Mouse (Mus musculus) embryo, embryonic 10.5 days (tissue): ENCODE data around the gene Pcsk1n.

Experiments used
- DNase-seq: peaks from one replicate; pipeline ENCODE4 v3.0.0-alpha.2; 2015; ENCODE audit warnings: low spot score

Gene Pcsk1n

GRCm38 (mm10) chrX:7947108-7947899, 27.7 kb downstream of the Pcsk1n start, which contains the start of gene Hdac6:
Gene Hdac6, minus strand, starts transcription at chrX:7947889.
- DNase-seq, result no peak

GRCm38 (mm10) chrX:7947900-7948492, 28.4 kb downstream of the Pcsk1n start:
- peak; percentile 95 for DNase-seq

DNA sequence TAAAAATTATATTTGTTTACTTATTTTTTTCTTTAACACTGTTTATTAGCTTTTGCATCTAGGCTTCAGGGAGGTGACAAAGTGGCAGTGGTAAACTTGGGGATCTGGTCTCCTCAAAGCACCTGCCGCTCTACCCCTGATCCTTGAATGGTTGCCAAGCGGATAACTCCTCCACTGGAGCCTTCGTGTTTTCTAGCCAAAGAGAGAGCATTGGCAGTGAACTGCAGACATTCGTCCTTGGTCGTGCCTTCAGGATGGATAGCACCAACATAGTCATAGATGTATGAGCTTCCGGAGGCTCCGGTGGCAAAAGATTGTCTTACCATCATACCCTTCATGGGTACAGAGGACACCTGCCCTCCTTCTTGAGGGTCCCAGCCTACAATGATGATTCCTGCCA, 30.5 kb downstream of the Pcsk1n start:
- no peak for DNase-seq

DNA sequence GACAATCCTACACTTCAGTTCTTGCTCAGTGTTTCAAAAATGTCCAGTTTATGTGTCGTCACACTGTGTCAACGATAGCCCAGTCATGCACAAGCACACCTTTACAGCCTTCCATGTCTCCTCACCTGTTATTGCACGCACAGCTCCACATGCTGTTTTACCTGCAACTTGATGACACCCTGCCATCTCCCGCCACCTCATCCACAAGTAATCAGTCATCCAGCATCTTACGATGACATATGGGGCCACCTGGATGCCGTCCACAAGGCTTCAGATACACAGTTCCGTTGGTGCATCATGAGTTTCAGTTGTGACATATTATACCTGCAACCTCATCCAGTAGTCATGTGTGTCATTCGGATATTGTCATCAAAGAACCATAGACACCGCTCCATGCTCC, 39.2 kb downstream of the Pcsk1n start:
- no peak for DNase-seq

GRCm38 (mm10) chrX:7963829-7964626, 44.4 kb downstream of the Pcsk1n start:
- DNase-seq, result no peak

GRCm38 (mm10) chrX:7966161-7966560, 46.5 kb downstream of the Pcsk1n start:
- no peak for DNase-seq

- no peak for DNase-seq
Observed at GRCm38 (mm10) chrX:7967596-7968201, 48.1 kb downstream of the Pcsk1n start.

DNA sequence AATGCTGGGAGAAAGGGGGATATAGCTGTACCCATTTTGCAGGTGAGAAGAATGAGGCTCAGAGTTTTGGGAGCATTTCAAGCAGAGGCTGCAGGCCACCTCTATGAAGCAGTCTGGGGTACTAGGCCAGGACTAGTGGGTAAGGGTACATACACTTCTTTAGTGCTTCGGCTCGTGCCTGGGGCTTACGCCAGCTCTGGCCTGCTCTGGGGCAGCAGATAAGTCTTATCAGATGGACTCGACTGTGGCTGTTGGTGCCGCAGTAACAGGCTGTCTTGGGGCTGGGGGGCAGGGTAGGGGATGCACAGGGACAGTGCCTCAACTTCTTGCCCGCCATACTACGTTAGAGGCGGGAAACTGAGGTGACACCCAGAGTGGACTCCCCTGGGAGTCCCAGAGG, 48.6 kb downstream of the Pcsk1n start:
- no peak for DNase-seq

DNA sequence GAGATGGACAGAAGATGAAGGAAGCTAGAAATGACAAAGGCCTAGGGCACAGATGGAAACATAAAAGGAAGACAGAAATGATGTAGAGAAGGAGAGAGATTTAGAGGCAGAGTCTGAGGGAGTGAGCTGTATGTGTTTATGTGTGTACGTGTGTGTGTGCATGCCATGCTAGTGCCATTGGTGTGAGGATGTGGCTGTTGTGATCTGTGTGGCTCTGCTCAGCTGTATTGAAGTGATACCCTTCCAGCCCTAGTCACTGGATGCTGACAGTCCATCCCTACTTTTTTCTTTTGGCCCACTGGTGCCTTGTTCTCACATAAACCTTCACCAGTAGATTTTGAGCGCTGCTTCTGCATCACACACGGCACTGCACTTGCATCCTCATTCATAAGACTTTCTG, 49.3 kb downstream of the Pcsk1n start:
- DNase-seq, result no peak

DNA sequence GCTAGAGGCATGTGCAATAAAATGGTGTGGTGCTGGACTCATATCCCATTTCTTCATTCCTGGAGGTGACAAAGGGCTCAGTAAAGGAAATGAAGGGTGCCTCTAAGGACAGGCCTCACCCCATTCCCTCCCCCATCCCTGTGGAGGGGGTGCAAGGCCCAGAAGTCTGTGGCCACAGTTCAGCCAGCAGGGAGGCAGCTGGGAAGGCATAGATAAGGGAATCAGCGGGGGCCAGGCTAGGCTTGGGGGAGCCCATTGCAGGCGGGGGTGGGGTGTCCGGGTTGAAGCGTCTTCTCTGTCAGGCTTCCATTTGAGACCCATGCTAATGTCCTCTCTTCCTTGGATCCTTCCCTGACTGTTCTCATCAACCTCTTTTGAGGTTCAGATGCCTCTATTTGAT, 51.7 kb downstream of the Pcsk1n start:
- no peak for DNase-seq
